Mouse (Mus musculus) kidney, postnatal 25 days (tissue): ENCODE data around the gene Bcl3.

ENCODE experiments used
- DNase-seq, 2 experiments: peaks; one replicate each; pipeline ENCODE4 v3.0.0; 2021; ENCODE audit warnings: mixed read lengths in 2 of 2

Bcl3 gene

GRCm38 (mm10) chr7:19768251-19768650 is 54.3 kb downstream of the Bcl3 start:
- DNase-seq, result peak in 1 of 2 experiments; percentile 78

- DNase-seq, result peak; percentile 39 to 59
Observed at GRCm38 (mm10) chr7:19764581-19764980, 58.0 kb downstream of the Bcl3 start.

GRCm38 (mm10) chr7:19763829-19764477 is 58.6 kb downstream of the Bcl3 start:
- DNase-seq, result peak; percentile 30 to 77

GRCm38 (mm10) chr7:19762283-19762682 is 60.3 kb downstream of the Bcl3 start:
- no peak for DNase-seq

- DNase-seq, result peak; percentile 39 to 76
Observed at GRCm38 (mm10) chr7:19760021-19760420, 62.5 kb downstream of the Bcl3 start.

GRCm38 (mm10) chr7:19758623-19759022 is 63.9 kb downstream of the Bcl3 start:
- no peak for DNase-seq
